Mouse (Mus musculus) urinary bladder, postnatal 25 days (tissue): ENCODE measurements around the gene Tlcd2.
"Not testable (repeated sequence)": the region's sequence is repeated elsewhere in the genome, so short reads cannot be mapped to it uniquely, and the experiment has no call there.

Experiments used
- DNase-seq: peaks from one replicate; pipeline ENCODE4 v3.0.0; 2022; ENCODE audit warnings: low spot score

Gene Tlcd2

DNA sequence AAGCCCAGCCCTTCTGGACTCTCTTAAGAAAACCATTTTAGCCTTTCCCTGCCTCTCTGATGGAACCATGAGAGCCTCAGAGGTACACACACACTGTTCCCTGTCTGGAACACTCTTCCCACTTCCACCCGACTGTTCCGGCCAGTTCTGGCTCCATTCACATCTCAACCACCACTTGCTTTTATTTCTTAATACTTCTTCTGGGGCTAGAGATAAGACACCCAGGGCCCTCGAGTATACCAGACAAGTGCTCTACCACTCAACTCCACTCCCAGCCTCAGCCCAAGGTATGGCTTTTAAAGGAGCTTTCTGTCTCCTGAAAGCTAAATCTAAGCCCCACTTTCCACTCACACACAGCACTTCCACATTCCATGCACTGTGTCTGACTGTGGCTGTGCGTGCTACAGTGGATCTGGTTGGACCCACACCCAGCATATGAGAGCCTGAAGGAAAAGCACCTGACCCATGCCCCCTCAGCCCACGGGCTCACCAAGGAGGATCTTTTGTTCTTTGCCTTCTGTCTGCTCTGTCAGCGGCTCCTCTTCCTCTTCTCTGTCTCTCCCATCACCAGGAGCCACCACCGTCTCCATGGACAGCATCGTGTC, 11.1 kb upstream of the Tlcd2 start:
- no peak for DNase-seq

DNA sequence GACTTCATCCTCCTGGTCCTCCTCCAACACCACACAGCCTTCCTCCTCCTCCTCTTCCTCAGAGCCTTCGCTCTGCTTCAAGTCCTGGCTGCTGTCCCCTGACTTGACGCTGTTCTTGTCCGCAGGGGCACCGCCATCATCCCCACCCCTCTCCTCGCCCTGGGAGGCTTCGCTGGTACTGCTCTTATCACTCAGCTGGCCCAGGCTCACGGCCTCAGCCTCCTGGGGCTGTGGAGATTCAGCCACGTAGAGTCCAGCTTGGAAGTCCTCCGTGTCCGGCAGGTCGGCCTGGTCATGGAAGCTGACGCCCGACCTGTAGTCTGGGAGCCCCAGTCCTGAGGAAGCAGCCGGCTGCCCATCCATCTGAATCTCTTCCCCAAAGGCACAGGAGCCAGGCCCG, 10.6 kb upstream of the Tlcd2 start:
- no peak for DNase-seq

DNA sequence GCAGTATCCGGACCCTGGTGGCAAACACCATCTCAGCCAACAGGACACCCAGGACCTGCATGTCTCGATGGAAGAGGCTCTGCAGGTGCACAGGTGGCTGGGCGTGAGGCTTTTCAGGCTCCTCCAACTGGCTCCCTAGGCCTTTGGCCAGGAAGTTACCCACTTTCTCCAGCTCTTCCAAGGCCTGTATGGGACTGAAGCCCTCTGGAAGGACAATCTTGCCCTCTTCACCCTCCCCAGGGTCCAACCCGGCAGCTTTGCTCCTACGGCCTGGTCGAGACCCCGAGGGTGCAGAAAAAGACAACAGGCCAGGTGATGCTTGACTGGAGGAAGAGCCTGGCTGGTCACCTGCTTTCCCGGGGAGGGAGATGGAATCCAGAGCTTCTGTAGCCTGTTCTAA, 9.4 kb upstream of the Tlcd2 start:
- no peak for DNase-seq

- no peak for DNase-seq
Observed at GRCm38 (mm10) chr11:75452812-75453557, 8.5 kb upstream of the Tlcd2 start.

GRCm38 (mm10) chr11:75453991-75454930, 7.3 kb upstream of the Tlcd2 start, which contains the start of gene Wdr81:
TSS of gene Wdr81 (minus strand) at chr11:75454717.
- peak; percentile 77 for DNase-seq

DNA sequence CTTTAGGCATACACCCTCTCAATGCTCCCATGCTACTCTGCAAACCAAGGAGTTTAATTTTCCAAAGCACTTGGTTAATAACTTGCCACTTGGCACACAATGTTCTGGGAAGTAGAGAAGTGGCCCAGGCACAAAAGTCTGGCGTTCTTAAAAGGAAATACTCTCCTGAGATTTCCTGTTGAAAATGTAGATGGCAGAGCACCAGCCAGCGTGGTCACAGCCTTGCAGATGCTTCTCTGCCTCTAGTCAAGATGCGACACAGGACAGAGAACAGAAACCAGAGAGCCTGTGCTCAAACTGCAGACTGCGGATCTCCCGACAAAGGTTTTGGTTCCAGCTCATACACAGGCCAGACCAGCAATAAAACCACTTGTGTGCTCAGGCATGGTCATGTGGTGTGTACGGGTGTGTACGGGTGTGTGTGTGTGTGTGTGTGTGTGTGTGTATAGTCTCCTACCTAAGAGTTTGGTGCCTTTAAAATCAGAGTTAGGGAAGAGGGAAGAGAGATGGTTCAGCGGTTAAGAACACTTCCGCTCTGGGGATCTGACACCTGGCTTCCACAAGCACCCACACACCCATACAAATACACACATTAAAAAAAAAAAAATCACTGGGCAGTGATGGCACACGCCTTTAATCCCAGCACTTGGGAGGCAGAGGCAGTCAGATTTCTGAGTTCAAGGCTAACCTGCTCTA, 6.3 kb upstream of the Tlcd2 start:
- no peak for DNase-seq

DNA sequence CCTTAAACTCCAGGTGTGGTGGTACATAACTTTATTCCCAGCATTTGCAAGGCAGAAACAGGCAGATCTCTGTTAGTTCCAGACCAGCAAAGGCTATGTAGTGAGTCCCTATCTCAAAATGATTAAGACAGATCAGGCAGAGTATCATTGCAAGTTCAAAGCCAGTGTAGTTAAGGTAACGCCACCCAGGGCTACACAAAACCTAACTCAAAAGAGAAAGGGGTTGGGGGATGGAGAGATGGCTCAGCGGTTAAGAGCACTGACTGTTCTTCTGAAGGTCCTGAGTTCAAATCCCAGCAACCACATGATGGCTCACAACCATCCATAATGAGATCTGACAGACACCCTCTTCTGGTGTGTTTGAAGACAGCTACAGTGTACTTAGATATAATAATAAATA, 5.5 kb upstream of the Tlcd2 start:
- not testable (repeated sequence) for DNase-seq

GRCm38 (mm10) chr11:75456440-75456871, 5.1 kb upstream of the Tlcd2 start:
- DNase-seq = no peak

DNA sequence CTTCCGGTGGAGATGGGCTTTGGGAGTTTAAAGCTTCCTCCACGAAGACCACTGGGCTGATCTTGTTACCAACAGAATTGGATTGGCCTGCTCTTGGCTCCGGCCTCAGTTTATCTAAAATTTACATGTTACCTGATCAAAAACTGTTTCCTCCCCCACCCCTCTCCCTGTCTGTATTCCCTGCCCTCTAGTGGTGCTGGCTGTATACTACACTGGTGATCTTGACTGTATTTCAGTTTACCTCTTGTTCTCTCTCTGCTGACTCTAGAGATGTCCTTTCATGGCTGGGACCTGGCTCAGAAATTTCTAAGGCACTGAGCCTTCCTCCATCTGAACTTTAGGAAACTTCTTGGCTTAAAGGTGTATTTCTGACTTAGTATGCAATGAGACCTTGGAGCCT, 3.3 kb upstream of the Tlcd2 start:
- DNase-seq = no peak

- DNase-seq = no peak
Observed at GRCm38 (mm10) chr11:75458628-75459041, 2.9 kb upstream of the Tlcd2 start.

DNA sequence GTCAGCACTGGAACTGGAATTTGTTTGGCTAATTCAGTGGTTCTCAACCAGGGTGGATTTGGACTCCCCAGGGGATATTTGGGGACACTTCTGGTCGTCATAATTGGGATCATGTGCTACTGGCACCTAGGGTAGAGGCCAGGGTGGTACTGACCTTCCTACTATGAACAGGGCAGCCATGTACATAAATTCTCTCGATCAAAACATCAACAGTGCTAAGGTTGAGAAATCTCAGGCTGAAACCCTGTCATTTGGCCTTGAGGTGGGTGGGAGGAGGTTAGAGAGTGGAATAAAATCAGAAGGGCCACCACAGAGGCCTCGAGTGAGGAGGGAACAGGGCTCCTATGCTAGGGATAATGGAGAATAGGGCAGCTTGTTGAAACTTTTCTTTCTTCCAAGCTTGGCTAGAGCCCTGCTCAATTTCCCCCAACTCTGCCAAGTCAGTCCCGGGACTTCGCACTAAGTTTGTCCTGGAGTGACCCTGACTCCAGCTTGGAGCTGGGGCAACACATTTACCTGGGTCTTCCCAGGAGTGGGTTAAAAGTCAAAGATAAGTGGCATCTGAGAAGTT, 2.3 kb upstream of the Tlcd2 start:
- DNase-seq = no peak

DNA sequence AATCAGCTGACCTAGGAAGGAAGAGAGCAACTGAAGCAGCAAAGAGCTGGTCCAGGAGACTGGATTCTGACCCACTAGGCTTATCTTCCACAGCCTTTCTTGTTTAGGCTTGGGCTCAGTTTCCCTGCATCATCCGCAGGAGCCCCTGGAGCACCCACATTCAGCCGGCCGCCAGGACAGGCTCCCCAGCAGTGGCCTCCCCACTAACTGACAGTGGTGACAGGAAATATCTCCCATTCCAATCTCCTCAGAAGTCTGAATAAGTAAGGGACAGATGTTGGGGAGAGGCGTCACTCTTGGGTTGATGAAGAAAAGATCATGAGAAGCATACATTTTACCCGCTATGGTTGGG, 1.8 kb upstream of the Tlcd2 start:
- no peak for DNase-seq

GRCm38 (mm10) chr11:75460103-75460843, 1.2 kb upstream of the Tlcd2 start:
- peak; percentile 80 for DNase-seq

DNA sequence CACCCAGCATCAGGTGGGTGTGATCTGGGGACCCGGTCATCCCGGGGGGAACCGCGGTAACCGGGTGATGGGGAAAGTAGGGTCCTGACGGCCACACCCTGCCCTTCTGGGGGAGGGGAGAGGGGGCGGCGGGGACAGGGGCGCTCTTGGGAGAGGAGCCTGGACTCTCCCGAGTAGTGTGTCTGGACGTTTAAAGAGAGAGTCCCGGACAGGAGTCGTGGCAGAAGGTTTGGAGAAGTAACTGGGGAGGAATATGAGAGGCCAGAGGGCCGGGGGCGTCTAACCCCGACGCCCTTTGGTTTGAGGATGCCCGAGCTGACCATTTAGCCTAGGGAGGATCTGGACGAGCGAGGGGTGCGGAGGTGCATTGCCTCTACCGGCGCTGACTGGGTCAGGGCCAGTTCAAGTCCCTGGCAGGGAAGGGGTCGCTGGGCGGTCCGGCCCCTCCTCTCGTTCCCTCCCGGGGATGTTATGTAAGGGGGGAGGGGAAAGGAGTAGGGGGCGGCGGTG, 283 bp downstream of the Tlcd2 start:
- DNase-seq = no peak

- DNase-seq = peak; percentile 83
Observed at GRCm38 (mm10) chr11:75462253-75462783, 803 bp downstream of the Tlcd2 start.

- DNase-seq = peak; percentile 97
Observed at GRCm38 (mm10) chr11:75462865-75463336, 1.4 kb downstream of the Tlcd2 start.

DNA sequence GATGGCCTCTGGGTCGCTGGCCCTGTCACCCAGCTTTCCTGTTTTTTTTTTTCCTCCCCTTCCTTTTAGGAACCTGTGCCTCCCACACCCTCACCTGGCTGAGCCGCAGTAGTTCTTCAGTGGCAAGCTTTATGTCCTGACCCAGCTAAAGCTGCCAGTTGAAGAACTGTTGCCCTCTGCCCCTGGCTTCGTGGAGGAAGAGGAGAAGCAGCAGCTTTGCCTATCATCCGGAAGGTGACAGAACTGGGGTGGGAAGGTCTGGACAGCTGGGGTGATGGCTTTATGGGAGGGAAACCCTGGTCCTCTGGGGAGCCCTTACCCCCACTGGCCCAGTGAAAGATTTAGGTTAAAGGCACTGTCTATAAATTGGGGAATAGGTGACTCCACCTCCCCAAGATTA, 2.1 kb downstream of the Tlcd2 start:
- DNase-seq = no peak

DNA sequence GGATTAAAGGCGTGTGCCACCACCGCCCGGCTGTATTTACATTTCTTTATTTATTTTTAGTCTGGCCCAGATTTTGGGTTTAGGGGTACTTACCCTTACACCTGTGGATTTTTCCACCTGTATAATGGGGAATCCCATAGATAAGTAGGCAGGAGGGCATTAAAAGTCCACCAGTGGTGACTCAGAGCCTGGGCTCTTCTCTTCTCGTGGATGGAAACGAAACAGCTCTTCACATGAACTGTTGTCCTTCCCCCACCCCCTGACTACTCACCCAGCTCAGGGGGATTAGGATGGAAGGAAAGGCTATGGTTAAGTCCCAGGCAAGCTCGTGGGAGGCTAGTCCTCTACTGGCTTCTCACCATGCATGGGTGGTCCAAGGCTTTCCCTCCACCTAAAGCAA, 2.9 kb downstream of the Tlcd2 start:
- no peak for DNase-seq

DNA sequence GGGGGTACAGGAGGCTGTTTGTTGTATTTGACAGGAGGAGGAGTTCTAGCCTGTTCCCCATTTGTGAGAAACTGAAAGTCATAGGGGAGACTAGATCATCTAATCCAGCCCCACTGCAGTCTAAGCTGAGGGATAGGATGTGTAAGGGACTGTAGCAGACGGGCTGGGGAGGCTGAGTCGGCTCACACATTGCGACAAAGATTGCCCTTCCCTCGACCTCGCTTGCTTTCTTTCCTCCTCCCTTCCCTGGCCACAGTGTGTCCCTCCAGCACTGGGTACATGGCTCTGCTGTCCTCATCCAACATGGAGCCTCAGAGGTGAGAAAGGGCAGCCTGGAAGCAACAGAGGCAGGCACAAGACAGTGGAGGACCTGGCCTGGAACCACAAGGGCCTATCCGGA, 3.5 kb downstream of the Tlcd2 start:
- no peak for DNase-seq

GRCm38 (mm10) chr11:75466731-75467505, 5.4 kb downstream of the Tlcd2 start:
- DNase-seq = no peak
